Mouse (Mus musculus): ENCODE measurements around the gene Srgap1.

Gene Srgap1

DNA sequence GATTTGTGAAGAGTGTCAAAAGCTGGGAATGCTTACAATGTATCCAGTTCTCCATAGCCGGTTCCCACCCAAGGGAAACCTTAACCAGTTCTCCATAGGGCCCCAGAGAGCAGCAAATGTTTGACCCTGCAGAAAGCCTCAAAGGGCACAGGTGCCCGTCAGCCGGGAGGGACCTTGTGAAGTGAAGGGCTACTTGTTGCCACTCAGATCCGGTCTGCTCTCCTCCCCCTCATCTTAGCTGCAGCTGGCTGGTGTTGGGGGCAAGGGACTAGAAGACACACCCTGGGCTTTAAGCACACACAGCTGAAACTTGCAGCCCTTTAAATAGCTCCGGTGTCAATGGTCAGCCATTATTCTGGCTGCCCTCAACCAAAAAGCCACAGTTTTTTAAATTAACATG lies 30.1 kb downstream of the Srgap1 start:
- DNase-seq (ENCODE audit: low read depth, low spot score) = no peak

GRCm38 (mm10) chr10:122016631-122017030 lies 30.5 kb downstream of the Srgap1 start:
- DNase-seq (ENCODE audit: low read depth, low spot score) = no peak

DNA sequence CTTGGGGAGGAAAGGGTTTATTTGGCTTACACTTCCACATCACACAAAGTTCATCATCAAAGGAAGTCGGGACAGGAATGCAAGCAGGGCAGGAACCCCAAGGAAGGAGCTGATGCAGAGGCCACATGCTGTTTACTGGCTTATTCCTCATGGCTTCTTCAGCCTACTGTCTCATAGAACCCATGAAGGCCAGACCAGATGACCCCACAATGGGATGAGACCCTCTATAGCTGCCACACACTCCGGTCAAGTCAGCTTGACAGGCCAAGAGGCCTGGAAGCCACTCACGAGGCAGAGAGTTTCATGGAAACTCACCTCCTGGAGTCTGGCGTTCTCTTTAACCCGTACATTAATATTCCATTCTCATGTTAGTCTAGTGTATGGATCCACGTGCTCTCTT lies 34.8 kb downstream of the Srgap1 start:
- no peak for DNase-seq (ENCODE audit: low read depth, low spot score)

- no peak for DNase-seq (ENCODE audit: low read depth, low spot score)
Measured at GRCm38 (mm10) chr10:122008731-122009391, 38.3 kb downstream of the Srgap1 start.

DNA sequence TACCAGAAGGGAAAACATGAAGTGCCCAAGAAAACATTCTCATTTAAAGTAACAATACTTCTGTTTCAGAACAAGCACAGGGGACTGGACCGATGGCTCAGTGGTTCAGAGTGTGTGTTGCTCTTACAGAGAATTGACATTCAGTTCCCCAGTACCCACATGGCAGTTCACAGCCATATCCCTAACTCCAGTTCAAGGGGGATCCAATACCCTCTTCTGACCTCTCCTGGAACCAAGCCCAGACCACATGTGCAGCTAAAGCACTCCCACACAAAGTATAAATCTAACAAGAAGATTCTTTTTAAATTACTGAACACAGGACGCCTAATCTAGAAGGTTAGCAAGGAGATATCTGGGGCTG lies 38.8 kb downstream of the Srgap1 start:
- no peak for DNase-seq (ENCODE audit: low read depth, low spot score)

DNA sequence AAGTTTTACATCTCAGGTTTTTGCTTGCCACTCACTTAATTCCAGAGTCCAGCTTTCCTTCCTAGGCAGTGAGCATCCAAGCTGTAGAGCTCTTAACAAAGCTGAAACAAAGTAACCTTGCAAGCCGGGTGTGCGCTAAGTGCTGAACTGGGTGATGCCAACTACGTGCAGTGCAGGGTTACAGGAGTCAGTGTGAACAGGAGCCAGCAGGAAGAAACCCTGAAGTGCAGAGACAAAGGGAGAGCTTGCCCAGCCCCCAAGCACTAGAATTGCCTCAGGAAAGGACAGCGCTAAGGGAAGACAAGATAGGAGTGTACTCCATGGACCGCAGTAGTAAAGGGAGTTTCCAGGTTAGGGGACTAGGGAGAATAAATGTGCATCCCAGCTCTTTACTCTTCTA lies 40.5 kb downstream of the Srgap1 start:
- peak; percentile 33 for DNase-seq (ENCODE audit: low read depth, low spot score)

GRCm38 (mm10) chr10:122006151-122006550 lies 41.0 kb downstream of the Srgap1 start:
- DNase-seq (ENCODE audit: low read depth, low spot score) = no peak

DNA sequence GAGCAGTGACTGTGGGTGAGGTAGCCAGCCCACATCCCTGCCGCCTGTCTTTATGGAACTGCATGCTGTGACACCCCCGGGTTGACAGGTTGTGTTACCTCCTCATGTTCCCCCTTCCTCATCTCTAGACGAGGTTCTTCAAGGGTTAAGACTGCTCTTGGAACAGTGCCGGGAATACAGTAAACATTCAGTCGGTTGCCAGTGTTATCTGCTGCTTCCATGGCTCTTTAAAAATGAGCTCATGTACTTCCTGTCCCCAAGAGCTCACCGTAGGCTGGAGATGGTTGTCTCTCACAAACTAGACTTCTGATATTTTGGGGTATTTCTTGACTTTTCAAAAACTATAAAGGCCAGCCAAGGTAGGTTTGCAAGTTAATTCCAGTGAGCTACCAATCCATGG lies 41.6 kb downstream of the Srgap1 start:
- no peak for DNase-seq (ENCODE audit: low read depth, low spot score)

DNA sequence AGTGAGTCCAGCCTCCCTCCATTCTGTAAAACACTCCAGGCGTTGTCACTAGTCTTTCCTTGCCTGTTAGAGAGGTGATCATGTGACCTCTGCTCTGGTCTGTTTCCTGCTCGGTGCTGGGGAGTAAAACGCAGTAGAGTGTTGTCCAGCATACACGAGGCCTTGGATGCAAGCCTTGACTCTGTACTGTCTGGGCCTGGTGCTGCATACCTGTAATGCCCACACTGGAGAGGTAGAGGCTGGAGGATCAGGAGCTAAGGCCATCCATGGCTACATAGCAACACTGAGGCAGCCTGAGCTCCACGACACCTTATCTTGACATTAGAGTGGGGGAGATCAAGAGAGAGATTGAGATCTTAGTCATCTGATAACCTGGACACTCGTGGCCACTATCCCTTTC lies 44.2 kb downstream of the Srgap1 start:
- no peak for DNase-seq (ENCODE audit: low read depth, low spot score)

DNA sequence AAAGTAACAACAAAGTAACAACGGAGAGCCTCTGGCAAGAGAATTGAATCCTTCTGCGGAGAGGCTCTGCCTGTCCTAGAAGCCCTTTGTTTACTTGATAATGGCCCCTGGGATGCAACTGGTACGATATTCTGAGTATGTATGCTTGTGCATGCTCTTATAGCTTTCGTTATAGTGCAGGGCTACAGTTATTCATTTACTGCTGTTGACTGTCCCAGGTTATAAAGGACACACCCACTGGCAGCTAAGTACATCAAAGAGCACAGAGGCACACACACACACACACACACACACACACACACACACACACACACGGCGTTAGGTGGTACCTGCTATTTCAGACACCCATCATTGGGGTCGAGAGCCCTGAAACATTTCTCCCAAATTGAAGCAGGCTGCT lies 48.3 kb downstream of the Srgap1 start:
- DNase-seq (ENCODE audit: low read depth, low spot score) = no peak

DNA sequence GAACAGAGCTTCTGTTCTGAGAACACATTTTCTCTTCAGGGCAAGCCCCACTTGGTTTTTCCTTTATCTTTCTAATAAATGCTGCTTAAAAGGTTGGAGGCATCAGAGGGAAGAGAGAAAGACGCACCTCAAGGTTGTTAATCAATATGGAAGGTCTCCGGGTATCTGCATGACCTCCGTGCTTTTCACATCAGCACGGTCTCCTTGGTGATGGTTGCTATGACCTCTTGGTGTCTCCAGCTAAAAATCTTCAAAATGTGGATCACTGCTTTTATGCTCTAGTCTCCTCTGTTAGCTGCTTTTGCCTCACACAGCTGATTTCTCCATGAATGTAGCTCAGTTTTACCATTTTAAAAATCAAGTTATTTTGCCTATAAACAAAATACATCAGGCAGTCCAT lies 50.6 kb downstream of the Srgap1 start:
- no peak for DNase-seq (ENCODE audit: low read depth, low spot score)

- DNase-seq (ENCODE audit: low read depth, low spot score) = no peak
Measured at GRCm38 (mm10) chr10:121995448-121995847, 51.7 kb downstream of the Srgap1 start.

- DNase-seq (ENCODE audit: low read depth, low spot score) = no peak
Measured at GRCm38 (mm10) chr10:121994660-121995059, 52.5 kb downstream of the Srgap1 start.

GRCm38 (mm10) chr10:121992609-121993008 lies 54.5 kb downstream of the Srgap1 start:
- no peak for DNase-seq (ENCODE audit: low read depth, low spot score)

- DNase-seq (ENCODE audit: low read depth, low spot score) = no peak
Measured at GRCm38 (mm10) chr10:121986997-121987396, 60.1 kb downstream of the Srgap1 start.

GRCm38 (mm10) chr10:121984887-121985286 lies 62.2 kb downstream of the Srgap1 start:
- no peak for DNase-seq (ENCODE audit: low read depth, low spot score)

DNA sequence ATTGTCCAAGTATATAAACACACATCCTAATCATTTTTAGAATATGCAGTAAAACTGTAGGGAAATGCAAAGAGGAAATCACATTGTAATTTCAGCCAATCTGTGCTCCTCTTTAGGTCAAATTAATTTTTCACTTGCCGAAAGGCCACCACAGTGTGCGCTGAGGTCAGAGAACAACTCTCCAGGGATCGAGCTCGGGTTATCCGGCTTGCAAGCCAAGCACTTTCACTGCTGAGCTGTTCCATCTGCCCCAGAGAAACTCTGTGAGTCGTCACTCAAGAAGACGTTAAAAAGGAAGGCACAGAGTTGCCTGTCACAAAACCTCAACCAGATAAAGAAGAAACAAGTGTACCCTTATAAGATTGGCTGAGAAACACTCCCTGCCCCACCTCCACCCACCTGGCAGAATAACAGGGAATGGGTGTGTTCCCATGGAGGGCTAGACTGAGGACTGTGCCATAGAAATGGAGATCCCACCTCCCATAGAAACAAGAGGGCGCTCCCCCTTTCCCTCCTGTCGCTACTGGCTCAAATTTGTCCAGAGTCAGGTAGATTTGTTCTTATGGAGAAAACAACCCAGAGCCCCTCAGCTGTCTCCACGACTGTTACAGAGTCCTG lies 63.0 kb downstream of the Srgap1 start:
- no peak for DNase-seq (ENCODE audit: low read depth, low spot score)

- DNase-seq (ENCODE audit: low read depth, low spot score) = no peak
Measured at GRCm38 (mm10) chr10:121975330-121975729, 71.8 kb downstream of the Srgap1 start.

DNA sequence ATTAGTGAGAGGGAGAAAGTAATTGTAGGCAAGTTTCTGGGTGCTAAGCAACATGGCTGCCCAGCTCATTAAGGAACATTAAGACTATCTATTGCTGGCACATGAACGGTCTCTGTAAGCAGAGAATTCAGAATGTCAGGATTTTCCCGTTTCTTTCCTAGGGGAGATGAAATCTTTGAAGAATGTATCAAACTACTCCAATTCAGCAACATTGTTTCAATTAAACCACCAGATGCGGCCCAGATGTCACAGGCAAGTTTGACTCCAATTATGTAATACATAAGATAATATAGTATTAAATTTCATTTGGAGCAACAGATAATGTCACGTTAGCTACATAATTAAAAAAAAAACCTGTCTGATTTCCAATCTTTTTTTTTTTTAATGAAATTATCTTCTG lies 72.5 kb downstream of the Srgap1 start:
- DNase-seq (ENCODE audit: low read depth, low spot score) = no peak

DNA sequence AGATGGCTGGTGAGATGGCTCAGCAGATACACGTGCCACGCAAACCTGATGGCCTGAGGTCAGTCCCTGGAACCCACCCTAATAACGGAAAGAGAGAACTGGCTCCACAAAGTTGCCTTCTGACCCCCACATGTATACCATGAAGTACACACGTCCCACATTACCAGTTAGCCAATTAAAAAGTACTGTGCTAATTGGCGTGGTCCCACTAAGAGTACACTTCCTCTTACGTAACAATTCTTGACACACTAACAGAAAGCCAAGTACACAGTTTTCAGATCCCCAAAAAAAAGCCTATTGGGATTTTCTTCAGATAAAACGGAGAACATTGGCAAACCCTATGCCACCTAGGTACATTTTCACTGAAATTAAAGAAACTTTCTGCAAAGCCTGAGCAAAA lies 73.8 kb downstream of the Srgap1 start:
- DNase-seq (ENCODE audit: low read depth, low spot score) = no peak

GRCm38 (mm10) chr10:121972249-121972892 lies 74.7 kb downstream of the Srgap1 start:
- peak; percentile 71 for DNase-seq (ENCODE audit: low read depth, low spot score)

DNA sequence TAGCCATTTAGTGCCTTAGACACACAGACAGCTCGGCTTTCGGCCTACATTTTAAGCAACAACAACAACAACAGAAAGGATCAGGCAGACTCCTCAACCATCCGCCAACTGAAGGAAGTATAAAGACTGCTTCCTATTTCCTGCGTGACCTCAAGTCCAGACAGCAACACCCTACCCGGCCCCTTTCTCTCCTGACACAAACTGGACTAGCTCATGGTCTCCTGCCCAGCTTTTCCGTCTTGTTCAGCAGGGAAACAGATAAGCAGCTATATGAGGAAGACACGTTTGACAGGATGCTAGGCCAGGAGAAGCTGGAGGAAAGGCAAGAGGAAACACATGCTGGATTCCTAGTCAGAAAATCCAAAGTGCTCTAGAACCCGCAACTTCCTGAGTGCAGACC lies 75.5 kb downstream of the Srgap1 start:
- DNase-seq (ENCODE audit: low read depth, low spot score) = no peak

GRCm38 (mm10) chr10:121970912-121971311 lies 76.2 kb downstream of the Srgap1 start:
- DNase-seq (ENCODE audit: low read depth, low spot score) = no peak

All from R1 (cell line).